Mouse (Mus musculus): Measurements from ENCODE around the gene Gnao1.

Gnao1 gene

GRCm38 (mm10) chr8:93845186-93845585, 35.4 kb downstream of the Gnao1 start:
- DNase-seq (ENCODE audit: low spot score): no peak

- DNase-seq (ENCODE audit: low spot score): no peak
Observed at GRCm38 (mm10) chr8:93852087-93852645, 42.4 kb downstream of the Gnao1 start.

DNA sequence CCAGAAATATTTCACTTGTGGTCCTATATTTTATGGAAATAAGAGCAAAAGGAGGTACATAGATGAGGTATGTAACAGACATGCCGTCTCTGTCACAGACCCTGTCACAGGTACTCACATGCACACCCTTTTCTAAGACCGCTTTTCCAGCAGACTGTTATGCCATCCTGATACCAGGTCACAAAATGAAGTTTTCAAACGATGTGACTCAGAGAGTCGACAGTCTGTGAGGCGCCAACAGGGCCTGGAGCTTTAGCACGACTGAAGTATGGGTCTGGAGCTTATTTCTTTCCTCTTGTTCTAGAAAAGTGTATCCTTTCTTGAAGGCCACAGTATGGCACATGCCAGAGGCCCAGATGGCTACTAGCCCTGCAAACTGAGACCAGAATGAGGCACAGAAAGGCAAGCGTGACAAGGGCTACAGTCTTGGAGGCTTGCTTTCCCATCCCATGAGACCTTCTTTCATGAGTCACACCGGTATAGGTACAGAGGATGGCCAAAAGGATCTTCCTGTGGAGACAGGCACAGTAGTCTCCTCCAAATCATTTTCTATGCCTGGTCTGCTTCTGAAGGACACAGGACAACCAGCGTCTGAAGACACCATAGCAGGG, 43.2 kb downstream of the Gnao1 start:
- no peak for DNase-seq (ENCODE audit: low spot score)

GRCm38 (mm10) chr8:93854676-93855075, 44.9 kb downstream of the Gnao1 start:
- no peak for DNase-seq (ENCODE audit: low spot score)

DNA sequence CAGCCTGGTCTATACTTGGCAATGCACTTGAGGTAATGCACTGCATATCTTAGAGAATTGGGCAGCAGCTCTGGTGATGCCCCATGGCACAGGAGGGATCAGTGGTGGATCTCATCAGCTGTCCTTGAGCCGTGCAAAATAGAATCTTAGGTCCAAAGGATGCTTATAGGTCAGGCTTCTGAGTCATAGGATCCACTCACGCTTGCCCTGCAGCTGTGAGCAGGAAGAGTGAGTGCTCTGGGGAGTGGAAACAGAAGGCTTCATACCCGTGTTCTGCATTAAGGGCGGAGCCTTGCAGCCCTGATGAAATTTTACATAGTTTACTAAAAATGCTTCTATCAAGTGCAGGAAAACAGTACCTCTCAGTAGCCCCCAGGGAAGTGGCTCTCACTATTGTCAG, 45.5 kb downstream of the Gnao1 start:
- no peak for DNase-seq (ENCODE audit: low spot score)

DNA sequence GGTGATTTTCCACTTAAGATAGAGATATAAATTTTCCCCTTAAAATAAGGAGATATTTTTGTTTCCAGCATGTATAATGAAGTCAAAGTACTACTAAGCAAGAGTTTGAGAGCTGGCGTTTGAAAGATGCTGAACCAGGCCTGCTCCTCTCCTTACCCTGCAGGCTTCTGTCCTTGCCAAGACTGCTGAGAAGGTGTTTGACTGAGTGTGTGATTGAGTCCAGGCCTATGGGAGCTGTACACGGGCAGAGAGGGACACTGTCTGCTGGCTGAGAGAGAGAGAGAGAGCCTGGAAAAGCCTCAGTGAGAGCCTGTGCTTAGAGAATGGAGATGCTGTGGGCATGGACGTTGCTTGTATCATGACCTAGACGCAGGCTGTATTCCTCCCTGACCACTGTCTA, 47.4 kb downstream of the Gnao1 start:
- DNase-seq (ENCODE audit: low spot score): no peak

GRCm38 (mm10) chr8:93858286-93858685, 48.5 kb downstream of the Gnao1 start:
- no peak for DNase-seq (ENCODE audit: low spot score)

GRCm38 (mm10) chr8:93860020-93860419, 50.3 kb downstream of the Gnao1 start:
- DNase-seq (ENCODE audit: low spot score): no peak

- DNase-seq (ENCODE audit: low spot score): no peak
Observed at GRCm38 (mm10) chr8:93864064-93864463, 54.3 kb downstream of the Gnao1 start.

DNA sequence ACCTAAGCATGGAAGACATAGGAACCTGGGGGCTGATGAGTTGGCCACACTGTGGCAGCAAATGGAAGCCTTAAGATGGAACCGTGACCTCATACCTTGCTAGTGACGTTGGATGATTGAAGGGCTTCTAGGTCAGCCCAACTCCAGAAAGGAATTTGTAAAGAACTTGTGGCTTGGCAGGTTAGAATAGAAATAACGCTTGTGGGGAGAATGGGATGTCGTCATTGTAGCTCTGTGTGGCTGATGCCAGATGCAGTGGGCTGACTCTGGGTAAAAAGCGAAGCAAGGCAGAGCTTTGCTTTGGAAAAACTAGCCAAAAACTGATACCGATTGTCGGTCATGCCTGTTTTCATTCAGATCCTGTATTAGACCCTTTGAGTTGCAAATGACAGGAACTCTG, 56.5 kb downstream of the Gnao1 start:
- DNase-seq (ENCODE audit: low spot score): no peak

GRCm38 (mm10) chr8:93868486-93869221, 58.9 kb downstream of the Gnao1 start:
- DNase-seq (ENCODE audit: low spot score): no peak

DNA sequence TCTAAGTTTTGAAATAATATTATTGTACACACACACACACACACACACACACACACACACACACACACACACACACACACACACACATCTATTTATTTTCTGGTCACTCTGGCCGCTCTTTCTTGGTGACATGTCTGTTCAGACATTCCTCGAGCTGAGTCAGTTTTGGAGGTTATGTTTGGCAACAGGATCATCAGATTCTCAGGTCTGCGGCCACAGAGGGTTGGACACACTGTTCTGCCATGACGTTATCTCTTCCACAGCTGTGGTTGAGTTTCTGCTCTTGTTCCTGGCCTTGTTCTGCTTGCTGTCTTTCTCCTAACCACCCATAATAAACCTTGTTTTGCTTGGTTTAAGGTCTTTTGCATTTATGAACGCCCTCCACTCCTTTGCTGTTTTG, 61.5 kb downstream of the Gnao1 start:
- DNase-seq (ENCODE audit: low spot score): no peak

- DNase-seq (ENCODE audit: low spot score): no peak
Observed at GRCm38 (mm10) chr8:93878396-93878795, 68.6 kb downstream of the Gnao1 start.

DNA sequence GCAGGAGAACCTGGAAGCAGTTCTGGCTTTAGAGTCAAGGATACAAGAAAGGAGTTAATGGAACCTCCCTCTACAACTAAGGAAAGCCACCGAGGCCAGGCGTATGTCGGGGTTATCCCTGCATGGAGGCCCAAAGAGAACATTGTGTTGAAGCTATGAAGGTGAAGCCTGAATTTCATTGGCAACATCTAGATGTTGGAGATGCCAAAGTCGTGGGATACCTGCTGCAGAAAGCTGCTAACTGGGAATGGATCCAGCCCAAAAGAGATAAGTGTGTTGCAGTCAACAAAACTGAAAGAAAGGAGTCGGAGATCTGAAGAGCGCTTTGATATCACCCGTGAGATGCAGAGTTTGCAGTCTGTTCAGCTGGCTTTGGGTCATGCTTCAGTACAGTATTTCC, 70.2 kb downstream of the Gnao1 start:
- no peak for DNase-seq (ENCODE audit: low spot score)

GRCm38 (mm10) chr8:93881381-93881780, 71.6 kb downstream of the Gnao1 start:
- DNase-seq (ENCODE audit: low spot score): no peak

- no peak for DNase-seq (ENCODE audit: low spot score)
Observed at GRCm38 (mm10) chr8:93883241-93883640, 73.5 kb downstream of the Gnao1 start.

DNA sequence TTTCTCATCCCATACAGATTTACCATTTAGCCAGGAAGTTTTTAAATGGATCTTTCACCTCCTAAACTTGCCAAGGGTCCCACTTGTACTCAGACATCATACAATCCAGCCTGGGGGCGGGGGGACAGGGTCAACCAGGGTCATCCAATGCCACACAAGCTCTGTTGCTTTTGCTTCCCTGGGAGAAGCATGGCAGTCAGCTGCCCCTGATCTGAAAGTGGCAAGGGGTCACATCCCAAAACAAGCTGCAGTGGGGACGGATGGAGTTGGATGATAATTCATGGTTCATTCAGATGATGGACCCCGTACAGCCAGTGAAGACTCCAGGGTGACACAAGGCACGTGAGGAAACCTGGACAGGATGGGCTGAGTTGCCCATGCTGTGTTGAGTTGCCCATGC, 74.0 kb downstream of the Gnao1 start:
- no peak for DNase-seq (ENCODE audit: low spot score)

GRCm38 (mm10) chr8:93884316-93884715, 74.5 kb downstream of the Gnao1 start:
- no peak for DNase-seq (ENCODE audit: low spot score)

- DNase-seq (ENCODE audit: low spot score): no peak
Observed at GRCm38 (mm10) chr8:93886181-93886580, 76.4 kb downstream of the Gnao1 start.

DNA sequence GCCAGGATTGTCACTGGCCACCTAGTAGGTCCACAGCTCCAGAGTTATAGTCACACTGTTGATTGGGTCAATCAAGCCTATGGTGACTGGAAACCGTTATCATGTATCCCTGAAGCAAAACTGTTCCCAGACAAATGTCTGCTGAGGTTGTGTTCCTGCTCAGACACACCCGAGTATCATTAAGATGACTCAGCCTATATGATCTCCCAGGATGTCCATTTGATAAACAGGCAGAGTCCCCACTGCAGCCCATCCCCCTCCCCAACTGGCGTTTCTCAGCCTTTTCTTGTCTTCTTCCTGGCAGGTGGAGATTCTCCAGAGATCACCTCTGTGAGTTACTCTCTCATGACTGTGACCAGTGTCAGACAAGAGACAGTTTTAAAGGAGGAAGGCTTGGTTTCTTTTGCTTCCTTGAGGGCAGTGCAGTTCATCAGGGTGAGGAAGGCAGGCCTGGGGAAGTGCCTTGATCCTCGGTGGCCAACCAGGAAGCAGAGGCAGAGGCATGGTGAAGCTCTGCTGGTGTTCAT, 78.4 kb downstream of the Gnao1 start:
- no peak for DNase-seq (ENCODE audit: low spot score)

DNA sequence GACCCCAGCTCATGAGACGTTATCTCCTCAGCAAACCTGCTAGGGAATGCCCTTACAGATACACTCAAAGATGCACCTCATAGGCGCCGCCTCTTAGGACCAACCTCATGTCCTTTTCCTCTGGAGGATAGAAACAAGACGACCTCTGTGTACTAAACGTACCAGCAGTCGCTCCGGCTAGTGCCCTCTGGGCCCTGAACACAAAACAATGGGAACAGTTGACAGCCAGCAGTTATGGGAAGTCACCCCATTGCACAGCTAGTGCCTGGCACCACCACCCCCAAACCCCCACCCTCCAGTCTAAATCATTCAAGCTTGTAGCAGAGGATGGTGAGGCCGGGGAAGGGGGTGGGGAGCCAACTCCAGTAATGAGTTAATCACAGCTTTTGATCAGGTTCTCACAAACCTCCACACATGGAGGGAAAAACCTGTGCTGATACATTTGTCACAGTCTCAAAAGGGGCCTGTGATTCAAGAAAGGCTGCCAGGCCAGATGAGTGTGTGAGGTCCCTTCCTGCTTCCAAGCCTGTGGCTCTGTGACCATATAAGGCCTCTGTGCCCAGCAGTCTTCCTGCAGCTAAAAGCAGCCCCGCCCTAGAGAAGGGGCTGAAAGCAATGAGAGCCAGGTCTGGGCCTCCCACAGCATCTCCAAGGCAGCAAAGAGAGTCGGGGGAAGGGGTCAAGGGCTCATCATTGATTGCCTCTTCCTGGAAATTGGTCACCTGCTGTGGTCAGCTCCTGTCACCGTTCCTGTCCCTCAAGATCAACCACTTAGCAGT, 79.1 kb downstream of the Gnao1 start:
- DNase-seq (ENCODE audit: low spot score): no peak

GRCm38 (mm10) chr8:93893556-93893955, 83.8 kb downstream of the Gnao1 start:
- no peak for DNase-seq (ENCODE audit: low spot score)
